Mouse (Mus musculus) liver, adult 2 months (tissue): ENCODE measurements at regions not wholly inside any gene's neighbourhood (a gene's known extent, or its start where the extent isn't known, plus 50 kb on each side); places are given as distances from the start of the nearest gene placed in this dataset.

Source experiments
- DNase-seq: peaks from one replicate; pipeline ENCODE4 v3.0.0-alpha.2; 2011; ENCODE audit warnings: low read depth, low spot score; ENCODE audit errors: extremely low read depth
- H3K27ac ChIP-seq: fragments of 200-500 bp; replicated peaks from 2 replicates; pipeline ENCODE4 v1.5.1; 2012; ENCODE audit warnings: low read depth, mild to moderate bottlenecking, control low read depth, inconsistent platforms, low read length; ENCODE audit not compliant: insufficient read depth
- H3K27me3 ChIP-seq: fragments of 200-500 bp; 2 replicates; pipeline ENCODE4 v1.6.1; 2012; ENCODE audit warnings: mild to moderate bottlenecking, moderate library complexity, low read length, inconsistent platforms; ENCODE audit not compliant: control insufficient read depth, insufficient read depth
- H3K36me3 ChIP-seq: fragments of 200-500 bp; 2 replicates; pipeline ENCODE4 v1.6.1; 2012; ENCODE audit warnings: low read length, inconsistent platforms; ENCODE audit not compliant: control insufficient read depth, insufficient read depth
- H3K4me1 ChIP-seq: fragments of 200-500 bp; 2 replicates; pipeline ENCODE4 v1.6.1; 2011; ENCODE audit warnings: low read length; ENCODE audit not compliant: control insufficient read depth, insufficient read depth
- H3K4me3 ChIP-seq: fragments of 200-500 bp; 2 replicates; pipeline ENCODE4 v1.5.1; 2011; ENCODE audit warnings: low read depth, mild to moderate bottlenecking, control low read depth, low read length, moderate library complexity; ENCODE audit not compliant: insufficient read depth
- H3K79me2 ChIP-seq: fragments of 200-500 bp; 2 replicates; pipeline ENCODE4 v1.6.1; 2012; ENCODE audit warnings: inconsistent platforms, mild to moderate bottlenecking, low read length, moderate library complexity; ENCODE audit not compliant: control insufficient read depth, insufficient read depth
- H3K9ac ChIP-seq: fragments of 200-500 bp; 2 replicates; pipeline ENCODE4 v1.6.1; 2012; ENCODE audit warnings: low read depth, mild to moderate bottlenecking, control low read depth, inconsistent platforms, low read length
- CTCF ChIP-seq: fragments of 200-500 bp; IDR thresholded peaks from 2 replicates; pipeline ENCODE4 v1.5.1; 2011; ENCODE audit warnings: low read depth, low read length, control low read depth
- POLR2A ChIP-seq: fragments of 200-500 bp; IDR thresholded peaks from 2 replicates; pipeline ENCODE4 v1.6.1; 2011; ENCODE audit warnings: low read length, control low read depth; ENCODE audit not compliant: insufficient read depth; ENCODE audit errors: extremely low read depth
- WGBS: fragments of 180-500 bp; shearing (Covaris S2); methylation state at CpG from one replicate; pipeline ENCODE4 v1.1.7; 2018; 5-methylcytosine and 5-hydroxymethylcytosine counted together

DNA sequence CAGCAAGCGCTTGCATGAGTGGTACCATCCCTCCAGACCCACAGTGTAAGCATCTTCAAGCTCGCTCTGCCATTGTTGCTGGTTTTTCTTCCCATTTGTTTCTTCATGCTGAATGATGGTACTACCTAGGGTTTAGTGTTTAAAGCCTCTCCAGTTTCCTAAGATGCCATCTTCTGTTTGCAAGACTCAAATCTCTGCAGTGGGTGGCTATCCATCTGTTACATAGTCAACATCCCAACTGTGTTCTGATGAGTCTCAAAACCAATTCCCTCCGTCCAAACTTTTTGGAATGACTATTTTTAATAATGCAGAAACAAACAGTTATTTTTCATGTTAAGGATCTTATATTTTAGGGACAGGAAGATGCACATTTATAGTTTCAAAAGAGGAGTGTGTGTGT is 338.0 kb upstream of the Auts2 start:
- Histone ChIP-seq H3K4me3 (no peak overlapping the region), H3K27ac (no peak overlapping the region), H3K9ac (no peak overlapping the region), H3K79me2 (no peaks in the 10 kb centered on the region), H3K36me3 (no peaks in the 10 kb centered on the region), H3K27me3 (no peaks in the 10 kb centered on the region), H3K4me1 (no peaks in the 10 kb centered on the region)
- DNase-seq: no peak
- 87% methylated on average over 3 of the region's 3 CpGs for WGBS
- TF ChIP-seq CTCF: no peak
- TF ChIP-seq POLR2A: no peak

DNA sequence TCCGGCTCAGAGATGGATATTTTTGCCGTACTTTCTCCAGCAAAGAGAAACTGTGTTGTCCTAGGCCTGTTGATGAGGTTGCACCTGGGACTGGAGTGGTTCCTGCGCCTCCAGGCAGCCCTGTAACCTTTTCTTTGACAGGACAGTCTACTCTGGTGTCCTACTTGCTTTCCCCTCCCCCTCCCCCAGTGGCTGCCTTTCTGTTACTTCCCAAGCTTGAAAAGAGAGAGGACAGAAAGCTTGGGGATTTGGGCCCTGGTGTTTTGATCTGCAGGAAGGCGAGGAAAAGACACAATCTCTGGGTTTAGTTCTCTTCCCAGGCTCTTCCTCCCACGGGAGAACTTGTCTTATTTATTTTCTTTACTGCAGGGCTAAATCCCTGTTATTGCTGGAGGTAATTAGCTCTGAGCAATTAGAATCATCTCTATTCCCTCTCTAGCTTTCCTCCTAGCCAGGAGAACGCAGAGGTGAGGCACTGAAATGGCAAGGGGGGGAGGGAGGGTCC is 333.2 kb upstream of the Auts2 start:
- Histone ChIP-seq H3K27ac (no peak overlapping the region), H3K4me1 (no peaks in the 10 kb centered on the region), H3K27me3 (no peaks in the 10 kb centered on the region), H3K36me3 (no peaks in the 10 kb centered on the region), H3K9ac (no peak overlapping the region), H3K79me2 (no peaks in the 10 kb centered on the region), H3K4me3 (no peak overlapping the region)
- 56% methylated on average over 6 of the region's 6 CpGs for WGBS
- no peak for DNase-seq
- no peak for TF ChIP-seq CTCF
- no peak for TF ChIP-seq POLR2A

DNA sequence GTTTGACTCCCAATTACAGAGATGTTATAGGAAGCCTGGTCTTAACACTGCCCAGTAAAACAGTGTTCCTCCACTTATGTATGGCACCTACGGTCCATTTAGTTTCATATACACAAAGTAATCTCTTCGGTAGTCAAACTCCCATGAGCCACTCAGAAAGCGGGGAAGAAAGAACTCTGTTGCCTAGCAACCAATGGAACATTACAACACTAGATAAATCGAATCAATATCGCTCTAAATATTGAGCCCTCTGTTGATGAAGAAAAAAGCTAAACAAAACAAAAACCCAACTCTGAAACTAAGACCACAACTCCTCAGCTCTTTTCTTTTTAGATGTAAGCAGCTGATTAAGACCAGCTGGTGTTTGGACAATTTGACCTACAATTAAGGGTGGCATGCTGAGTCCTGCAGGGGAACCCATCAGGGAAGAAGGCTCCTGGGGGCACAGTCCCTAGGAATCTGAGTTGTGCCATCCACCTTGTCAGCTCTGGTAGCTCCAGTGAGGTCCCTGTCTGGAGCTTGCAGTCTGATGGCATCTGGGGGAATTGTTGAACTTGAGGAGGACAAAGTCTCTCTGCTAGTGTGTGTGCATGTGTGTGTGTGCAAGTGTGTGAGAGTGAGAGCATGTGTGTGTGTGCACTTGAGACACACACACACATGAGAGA is 315.8 kb upstream of the Auts2 start:
- TF ChIP-seq POLR2A (no peak), CTCF (no peak)
- H3K4me1 ChIP-seq: no peaks in the 10 kb centered on the region
- no peaks in the 10 kb centered on the region for H3K36me3 ChIP-seq
- H3K27ac ChIP-seq: no peak overlapping the region
- 86% methylated on average over 5 of the region's 5 CpGs for WGBS
- no peak overlapping the region for H3K9ac ChIP-seq
- no peaks in the 10 kb centered on the region for H3K27me3 ChIP-seq
- DNase-seq: no peak
- H3K4me3 ChIP-seq: no peak overlapping the region
- H3K79me2 ChIP-seq: no peaks in the 10 kb centered on the region

DNA sequence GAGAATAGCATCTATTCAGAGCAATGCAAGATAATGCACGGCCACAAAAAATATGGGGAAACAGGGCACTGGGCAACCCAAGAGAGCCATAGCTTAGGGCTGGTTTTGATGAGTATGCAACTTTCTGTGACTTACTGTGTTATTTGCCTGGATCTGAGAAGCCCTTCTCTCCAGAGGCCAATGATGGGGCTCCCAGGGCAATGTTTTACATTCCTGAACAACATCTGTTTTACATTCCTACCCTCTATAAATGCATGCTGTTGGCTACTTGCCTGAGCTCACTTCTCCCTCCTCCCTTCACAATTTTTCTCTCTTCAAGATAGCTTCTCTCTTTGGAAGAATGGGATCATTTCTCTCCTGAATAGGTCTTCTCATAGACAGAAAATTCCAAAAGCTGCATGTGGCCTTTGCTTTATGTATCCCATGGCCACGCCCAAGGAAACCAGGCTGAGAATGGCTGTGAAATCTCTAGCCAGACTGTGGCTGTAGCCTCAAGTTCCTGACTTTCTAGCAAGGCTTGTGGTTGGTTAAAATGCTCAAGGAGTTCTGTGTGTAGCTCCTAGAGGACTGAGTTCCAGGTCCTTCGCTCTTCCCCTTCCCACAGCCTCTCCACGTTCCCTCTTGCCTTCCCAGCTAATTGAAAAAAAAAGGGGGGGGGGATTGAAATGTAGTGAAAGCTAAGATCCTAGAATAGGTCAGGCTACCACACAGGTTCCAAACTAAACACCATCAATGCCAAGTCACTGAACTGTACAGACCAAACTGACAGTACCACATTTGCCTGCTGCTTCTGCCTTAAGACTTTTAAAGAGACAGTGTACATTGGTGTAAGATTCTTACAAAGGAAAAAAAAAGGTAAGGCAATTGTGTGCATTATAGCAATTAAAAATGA is 312.7 kb upstream of the Auts2 start:
- 73% methylated on average over 4 of the region's 4 CpGs for WGBS
- H3K79me2 ChIP-seq: no peaks in the 10 kb centered on the region
- H3K4me1 ChIP-seq: no peaks in the 10 kb centered on the region
- no peaks in the 10 kb centered on the region for H3K36me3 ChIP-seq
- H3K9ac ChIP-seq: no peak overlapping the region
- TF ChIP-seq CTCF (no peak), POLR2A (no peak)
- no peaks in the 10 kb centered on the region for H3K27me3 ChIP-seq
- no peak for DNase-seq
- H3K4me3 ChIP-seq: no peak overlapping the region
- H3K27ac ChIP-seq: no peak overlapping the region

DNA sequence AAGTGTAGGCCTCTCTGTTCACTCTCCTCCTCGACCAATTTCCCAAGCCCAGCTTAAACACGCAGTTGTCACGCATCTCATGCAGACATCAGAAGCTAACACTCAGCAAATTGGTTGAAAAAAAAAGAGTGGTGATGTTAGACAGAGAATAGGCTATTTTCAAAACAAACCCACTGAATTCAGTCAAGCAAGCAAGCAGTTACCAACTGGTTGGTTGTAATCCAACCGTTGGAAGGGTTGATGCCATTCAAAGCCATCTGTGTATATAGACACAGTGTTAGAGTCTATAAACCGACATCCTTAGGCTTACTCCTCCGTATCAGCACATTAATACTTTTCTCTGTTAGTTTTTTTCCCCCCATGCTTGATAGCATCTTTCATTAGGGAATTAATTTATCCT is 307.6 kb upstream of the Auts2 start:
- no peaks in the 10 kb centered on the region for H3K4me1 ChIP-seq
- no peak overlapping the region for H3K27ac ChIP-seq
- TF ChIP-seq CTCF (no peak), POLR2A (no peak)
- 88% methylated on average over 6 of the region's 6 CpGs for WGBS
- no peak for DNase-seq
- H3K4me3 ChIP-seq: no peak overlapping the region
- no peaks in the 10 kb centered on the region for H3K27me3 ChIP-seq
- no peaks in the 10 kb centered on the region for H3K79me2 ChIP-seq
- no peaks in the 10 kb centered on the region for H3K36me3 ChIP-seq
- H3K9ac ChIP-seq: no peak overlapping the region

DNA sequence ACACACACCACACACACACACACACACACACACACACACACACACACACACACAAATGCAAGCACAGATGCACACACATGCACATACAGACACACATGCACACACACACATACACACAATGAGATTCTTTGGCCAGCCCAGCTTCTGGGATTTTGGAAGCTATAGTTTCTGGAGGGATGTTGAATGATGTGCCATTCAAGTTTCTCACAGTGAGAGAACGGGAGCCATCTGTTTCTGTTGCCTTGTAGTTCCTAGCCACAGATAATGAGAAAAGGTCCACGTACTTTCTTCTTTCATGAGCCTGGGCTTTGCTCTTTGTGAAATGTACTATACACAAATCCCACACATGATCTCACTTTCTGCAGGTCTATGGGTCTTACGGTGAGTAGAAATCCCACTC is 304.9 kb upstream of the Auts2 start:
- Histone ChIP-seq H3K36me3 (no peaks in the 10 kb centered on the region), H3K27ac (no peak overlapping the region), H3K4me1 (no peaks in the 10 kb centered on the region), H3K9ac (no peak overlapping the region), H3K27me3 (no peaks in the 10 kb centered on the region), H3K4me3 (no peak overlapping the region), H3K79me2 (no peaks in the 10 kb centered on the region)
- WGBS: 87% methylated on average over 3 of the region's 3 CpGs
- DNase-seq: no peak
- no peak for TF ChIP-seq POLR2A
- TF ChIP-seq CTCF: no peak
